Mouse (Mus musculus) midbrain, embryonic 15.5 days (tissue): Measurements from ENCODE around the gene Ghrhr. TPM values are rescaled to one million over a fixed set of nuclear protein-coding genes. Genes with fewer than 3 reads are reported as not detected.

Experiments
- ATAC-seq: fragments of 200-750 bp; cut with Nextera tagmentation; replicated peaks from 2 replicates; pipeline ENCODE4 v1.8.0; 2017; ENCODE audit warnings: moderate TSS enrichment
- H3K27ac ChIP-seq: fragments of 300-500 bp; sonication (generic); 2 replicates; pipeline ENCODE4 v1.5.1; 2015; ENCODE audit warnings: mild to moderate bottlenecking, inconsistent platforms
- H3K27me3 ChIP-seq: fragments of 300-500 bp; sonication (generic); replicated peaks from 2 replicates; pipeline ENCODE4 v1.6.1; 2015; ENCODE audit warnings: inconsistent platforms
- H3K36me3 ChIP-seq: fragments of 300-500 bp; sonication (generic); replicated peaks from 2 replicates; pipeline ENCODE4 v1.6.1; 2015; ENCODE audit warnings: inconsistent platforms
- H3K4me1 ChIP-seq: fragments of 300-500 bp; sonication (generic); 2 replicates; pipeline ENCODE4 v1.6.1; 2015; ENCODE audit warnings: inconsistent platforms
- H3K4me2 ChIP-seq: fragments of 300-500 bp; sonication (generic); 2 replicates; pipeline ENCODE4 v1.6.1; 2015; ENCODE audit warnings: inconsistent platforms, mild to moderate bottlenecking, moderate library complexity
- H3K4me3 ChIP-seq: fragments of 300-500 bp; sonication (generic); 2 replicates; pipeline ENCODE4 v1.5.1; 2015; ENCODE audit warnings: mild to moderate bottlenecking, inconsistent platforms
- H3K9ac ChIP-seq: fragments of 300-500 bp; sonication (generic); 2 replicates; pipeline ENCODE4 v1.6.1; 2015; ENCODE audit warnings: mild to moderate bottlenecking, inconsistent platforms
- H3K9me3 ChIP-seq: fragments of 300-500 bp; sonication (generic); 2 replicates; pipeline ENCODE4 v1.6.1; 2016; ENCODE audit warnings: inconsistent platforms
- WGBS: fragments of 180-500 bp; shearing (Covaris S2); methylation state at CpG from one replicate; pipeline ENCODE4 v1.1.7; 2015; ENCODE audit warnings: mixed read lengths; 5-methylcytosine and 5-hydroxymethylcytosine counted together
- polyA plus RNA-seq: library from polyadenylated mRNA; unstranded; fragments of >200 nt; fragmentation: Nextera tagmentation; extraction: Ambion mirVana; gene quantifications from 2 replicates; pipeline ENCODE4 v1.2.1, GENCODE M21; 2015

Gene Ghrhr
- polyA plus RNA-seq, 1 experiment from 2014 or later: not detected

GRCm38 (mm10) chr6:55356017-55356703, 19.9 kb upstream of the Ghrhr start:
- WGBS: 73% methylated on average over 5 of the region's 5 CpGs
- no peak for ATAC-seq

GRCm38 (mm10) chr6:55356976-55357635, 19.0 kb upstream of the Ghrhr start:
- Histone ChIP-seq H3K36me3 (no peaks in the 10 kb centered on the region), H3K4me3 (no peak overlapping the region), H3K27ac (no peak overlapping the region), H3K4me2 (no peak overlapping the region), H3K9me3 (no peaks in the 10 kb centered on the region), H3K4me1 (no peaks in the 10 kb centered on the region), H3K27me3 (no peaks in the 10 kb centered on the region), H3K9ac (no peak overlapping the region)
- WGBS: 64% methylated on average over 5 of the region's 5 CpGs
- ATAC-seq: no peak

More at GRCm38 (mm10) chr6:55356017-55356703, 19.9 kb upstream of the Ghrhr start:
- Histone ChIP-seq H3K27me3 (no peaks in the 10 kb centered on the region), H3K4me3 (no peak overlapping the region), H3K9me3 (no peaks in the 10 kb centered on the region), H3K27ac (no peak overlapping the region), H3K4me2 (no peak overlapping the region), H3K9ac (no peak overlapping the region), H3K4me1 (no peaks in the 10 kb centered on the region), H3K36me3 (no peaks in the 10 kb centered on the region)

GRCm38 (mm10) chr6:55357636-55358031, 18.5 kb upstream of the Ghrhr start:
- Histone ChIP-seq H3K4me3 (no peak overlapping the region), H3K9me3 (no peaks in the 10 kb centered on the region), H3K4me1 (no peaks in the 10 kb centered on the region), H3K4me2 (no peak overlapping the region), H3K27me3 (no peaks in the 10 kb centered on the region), H3K27ac (no peak overlapping the region), H3K9ac (no peak overlapping the region), H3K36me3 (no peaks in the 10 kb centered on the region)
- no peak for ATAC-seq
- WGBS: 48% methylated on average over 6 of the region's 6 CpGs

GRCm38 (mm10) chr6:55358731-55359143, 17.4 kb upstream of the Ghrhr start:
- 0 out of 2 replicates have a peak, but pooled peaks have one; percentile 37 for ATAC-seq
- 24% methylated on average over 2 of the region's 2 CpGs for WGBS
- no peak overlapping the region for H3K9ac ChIP-seq
- no peak overlapping the region for H3K4me2 ChIP-seq
- no peaks in the 10 kb centered on the region for H3K9me3 ChIP-seq
- no peaks in the 10 kb centered on the region for H3K4me1 ChIP-seq
- H3K36me3 ChIP-seq: no peaks in the 10 kb centered on the region
- H3K27me3 ChIP-seq: no peaks in the 10 kb centered on the region
- H3K27ac ChIP-seq: no peak overlapping the region
- H3K4me3 ChIP-seq: no peak overlapping the region

- Histone ChIP-seq H3K36me3 (no peaks in the 10 kb centered on the region), H3K27ac (no peak overlapping the region), H3K4me3 (no peak overlapping the region), H3K4me1 (no peaks in the 10 kb centered on the region), H3K27me3 (no peaks in the 10 kb centered on the region), H3K4me2 (no peak overlapping the region), H3K9me3 (no peaks in the 10 kb centered on the region), H3K9ac (no peak overlapping the region)
- ATAC-seq: no peak
- 96% methylated on average over 1 of the region's 1 CpGs for WGBS
These were observed 13.4 kb upstream of the Ghrhr start for GRCm38 (mm10) chr6:55362663-55363062.

GRCm38 (mm10) chr6:55367126-55367525, 9.0 kb upstream of the Ghrhr start:
- H3K27ac ChIP-seq: no peak overlapping the region
- H3K4me2 ChIP-seq: no peak overlapping the region
- H3K36me3 ChIP-seq: no peaks in the 10 kb centered on the region
- no peak for ATAC-seq
- no peaks in the 10 kb centered on the region for H3K27me3 ChIP-seq
- no peaks in the 10 kb centered on the region for H3K4me1 ChIP-seq
- H3K4me3 ChIP-seq: no peak overlapping the region
- no peak overlapping the region for H3K9ac ChIP-seq
- H3K9me3 ChIP-seq: no peaks in the 10 kb centered on the region

GRCm38 (mm10) chr6:55370831-55371230, 5.3 kb upstream of the Ghrhr start:
- no peak overlapping the region for H3K4me3 ChIP-seq
- 86% methylated on average over 6 of the region's 6 CpGs for WGBS
- H3K9ac ChIP-seq: no peak overlapping the region
- H3K9me3 ChIP-seq: no peaks in the 10 kb centered on the region
- H3K4me2 ChIP-seq: no peak overlapping the region
- no peaks in the 10 kb centered on the region for H3K27me3 ChIP-seq
- no peaks in the 10 kb centered on the region for H3K36me3 ChIP-seq
- no peak for ATAC-seq
- no peaks in the 10 kb centered on the region for H3K4me1 ChIP-seq
- H3K27ac ChIP-seq: no peak overlapping the region

- WGBS: 78% methylated on average over 5 of the region's 5 CpGs
- H3K9ac ChIP-seq: no peak overlapping the region
- H3K4me1 ChIP-seq: no peaks in the 10 kb centered on the region
- no peak overlapping the region for H3K4me3 ChIP-seq
- no peaks in the 10 kb centered on the region for H3K36me3 ChIP-seq
- H3K27me3 ChIP-seq: no peaks in the 10 kb centered on the region
- H3K27ac ChIP-seq: no peak overlapping the region
- H3K4me2 ChIP-seq: no peak overlapping the region
- H3K9me3 ChIP-seq: no peaks in the 10 kb centered on the region
- no peak for ATAC-seq
These were observed 416 bp downstream of the Ghrhr start for GRCm38 (mm10) chr6:55376511-55376910.

GRCm38 (mm10) chr6:55377461-55377860, 1.4 kb downstream of the Ghrhr start:
- H3K27me3 ChIP-seq: no peaks in the 10 kb centered on the region
- H3K4me2 ChIP-seq: no peak overlapping the region
- no peaks in the 10 kb centered on the region for H3K36me3 ChIP-seq
- no peak for ATAC-seq
- H3K4me3 ChIP-seq: no peak overlapping the region
- no peaks in the 10 kb centered on the region for H3K9me3 ChIP-seq
- no peaks in the 10 kb centered on the region for H3K4me1 ChIP-seq
- H3K27ac ChIP-seq: no peak overlapping the region
- H3K9ac ChIP-seq: no peak overlapping the region
- 84% methylated on average over 4 of the region's 4 CpGs for WGBS

GRCm38 (mm10) chr6:55379641-55380335, 3.7 kb downstream of the Ghrhr start:
- H3K4me2 ChIP-seq: no peak overlapping the region
- H3K9ac ChIP-seq: no peak overlapping the region
- H3K4me3 ChIP-seq: no peak overlapping the region
- WGBS: 37% methylated on average over 3 of the region's 3 CpGs
- ATAC-seq: peak; percentile 70
- H3K36me3 ChIP-seq: no peaks in the 10 kb centered on the region
- H3K4me1 ChIP-seq: no peaks in the 10 kb centered on the region
- H3K9me3 ChIP-seq: no peaks in the 10 kb centered on the region
- H3K27me3 ChIP-seq: no peaks in the 10 kb centered on the region
- no peak overlapping the region for H3K27ac ChIP-seq

GRCm38 (mm10) chr6:55381966-55382365, 5.9 kb downstream of the Ghrhr start:
- H3K4me1 ChIP-seq: no peaks in the 10 kb centered on the region
- H3K9ac ChIP-seq: no peak overlapping the region
- no peak overlapping the region for H3K4me3 ChIP-seq
- H3K4me2 ChIP-seq: no peak overlapping the region
- 83% methylated on average over 4 of the region's 4 CpGs for WGBS
- no peak overlapping the region for H3K27ac ChIP-seq
- H3K27me3 ChIP-seq: no peaks in the 10 kb centered on the region
- no peaks in the 10 kb centered on the region for H3K9me3 ChIP-seq
- ATAC-seq: no peak
- H3K36me3 ChIP-seq: no peaks in the 10 kb centered on the region

- Histone ChIP-seq H3K4me1 (peaks cover 9% of the 10 kb centered on the region), H3K27me3 (no peaks in the 10 kb centered on the region), H3K36me3 (no peaks in the 10 kb centered on the region), H3K9ac (no peak overlapping the region), H3K4me2 (no peak overlapping the region), H3K27ac (no peak overlapping the region), H3K4me3 (no peak overlapping the region), H3K9me3 (no peaks in the 10 kb centered on the region)
- no peak for ATAC-seq
- WGBS: 29% methylated on average over 1 of the region's 1 CpGs
These were observed 7.8 kb downstream of the Ghrhr start for GRCm38 (mm10) chr6:55383897-55384296.
